Mouse (Mus musculus): ENCODE measurements around the gene Psmd3. TPM values are rescaled to one million over a fixed set of nuclear protein-coding genes. Genes with fewer than 3 reads are reported as not detected.
"Not testable (repeated sequence)": the region's sequence is repeated elsewhere in the genome, so short reads cannot be mapped to it uniquely, and the experiment has no call there.

Gene Psmd3
- total RNA-seq, 2 experiments from 2014 or later: 122 to 126 TPM

- DNase-seq (ENCODE audit: low spot score in 2 of 2): no peak
Observed at GRCm38 (mm10) chr11:98686976-98687375, 4.6 kb downstream of the Psmd3 start.

GRCm38 (mm10) chr11:98688009-98688408, 5.7 kb downstream of the Psmd3 start:
- no peak for DNase-seq (ENCODE audit: low spot score in 2 of 2)

GRCm38 (mm10) chr11:98693201-98693600, 10.8 kb downstream of the Psmd3 start:
- no peak for DNase-seq (ENCODE audit: low spot score in 2 of 2)

- no peak for DNase-seq (ENCODE audit: low spot score in 2 of 2)
Observed at GRCm38 (mm10) chr11:98693746-98694145, 11.4 kb downstream of the Psmd3 start.

GRCm38 (mm10) chr11:98694301-98694700, 11.9 kb downstream of the Psmd3 start:
- no peak for DNase-seq (ENCODE audit: low spot score in 2 of 2)

GRCm38 (mm10) chr11:98695408-98695807, 13.1 kb downstream of the Psmd3 start:
- no peak for DNase-seq (ENCODE audit: low spot score in 2 of 2)

DNA sequence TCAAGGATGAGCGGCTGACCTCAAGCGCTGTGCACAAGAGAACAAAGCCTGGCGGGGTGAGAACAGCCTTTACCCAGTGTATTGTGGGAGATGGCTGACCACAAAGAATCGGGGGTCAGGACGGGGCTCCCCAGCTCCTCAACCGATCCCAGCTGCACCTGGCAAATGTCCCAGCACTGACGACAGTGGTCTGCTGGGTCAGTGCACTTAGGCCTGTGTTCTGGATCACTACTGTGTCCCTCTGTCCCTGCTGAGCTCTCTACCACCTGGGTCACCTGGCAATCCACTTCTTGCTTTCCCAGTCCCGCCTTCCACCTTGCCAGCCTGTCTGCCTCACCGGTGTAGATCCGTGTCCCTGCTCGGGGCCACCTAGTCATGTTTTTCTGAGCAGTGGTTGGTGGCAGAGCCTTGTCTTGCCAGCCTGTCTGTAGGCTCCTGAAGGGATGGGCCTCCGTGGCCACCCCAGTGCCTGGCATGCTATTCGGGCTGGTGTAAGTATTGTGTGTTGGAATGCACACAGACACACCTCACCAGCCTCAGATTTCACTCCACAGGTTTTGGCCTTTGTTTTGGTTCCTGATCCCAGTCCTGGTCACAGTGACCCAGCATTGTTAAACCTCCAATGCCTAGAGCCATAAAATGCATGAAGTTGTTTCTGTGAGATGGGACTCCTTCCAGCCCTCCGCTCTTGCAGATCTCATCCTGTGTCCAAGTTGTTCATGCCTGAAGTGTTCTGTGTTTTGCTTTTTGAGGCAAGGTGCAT, 14.3 kb downstream of the Psmd3 start:
- no peak for DNase-seq (ENCODE audit: low spot score in 2 of 2)

- no peak for DNase-seq (ENCODE audit: low spot score in 2 of 2)
Observed at GRCm38 (mm10) chr11:98697225-98697624, 14.9 kb downstream of the Psmd3 start.

GRCm38 (mm10) chr11:98698849-98699640, 16.7 kb downstream of the Psmd3 start:
- DNase-seq (ENCODE audit: low spot score in 2 of 2): no peak

GRCm38 (mm10) chr11:98699911-98700310, 17.6 kb downstream of the Psmd3 start:
- DNase-seq (ENCODE audit: low spot score in 2 of 2): peak; percentile 68 to 80

- DNase-seq (ENCODE audit: low spot score in 2 of 2): no peak
Observed at GRCm38 (mm10) chr11:98701213-98701670, 18.9 kb downstream of the Psmd3 start, which contains the start of gene Csf3. Gene Csf3 (plus strand): TSS chr11:98701263.

- no peak for DNase-seq (ENCODE audit: low spot score in 2 of 2)
Observed at GRCm38 (mm10) chr11:98702323-98702722, 20.0 kb downstream of the Psmd3 start.

- DNase-seq (ENCODE audit: low spot score in 2 of 2): no peak
Observed at GRCm38 (mm10) chr11:98705021-98705420, 22.7 kb downstream of the Psmd3 start.

DNA sequence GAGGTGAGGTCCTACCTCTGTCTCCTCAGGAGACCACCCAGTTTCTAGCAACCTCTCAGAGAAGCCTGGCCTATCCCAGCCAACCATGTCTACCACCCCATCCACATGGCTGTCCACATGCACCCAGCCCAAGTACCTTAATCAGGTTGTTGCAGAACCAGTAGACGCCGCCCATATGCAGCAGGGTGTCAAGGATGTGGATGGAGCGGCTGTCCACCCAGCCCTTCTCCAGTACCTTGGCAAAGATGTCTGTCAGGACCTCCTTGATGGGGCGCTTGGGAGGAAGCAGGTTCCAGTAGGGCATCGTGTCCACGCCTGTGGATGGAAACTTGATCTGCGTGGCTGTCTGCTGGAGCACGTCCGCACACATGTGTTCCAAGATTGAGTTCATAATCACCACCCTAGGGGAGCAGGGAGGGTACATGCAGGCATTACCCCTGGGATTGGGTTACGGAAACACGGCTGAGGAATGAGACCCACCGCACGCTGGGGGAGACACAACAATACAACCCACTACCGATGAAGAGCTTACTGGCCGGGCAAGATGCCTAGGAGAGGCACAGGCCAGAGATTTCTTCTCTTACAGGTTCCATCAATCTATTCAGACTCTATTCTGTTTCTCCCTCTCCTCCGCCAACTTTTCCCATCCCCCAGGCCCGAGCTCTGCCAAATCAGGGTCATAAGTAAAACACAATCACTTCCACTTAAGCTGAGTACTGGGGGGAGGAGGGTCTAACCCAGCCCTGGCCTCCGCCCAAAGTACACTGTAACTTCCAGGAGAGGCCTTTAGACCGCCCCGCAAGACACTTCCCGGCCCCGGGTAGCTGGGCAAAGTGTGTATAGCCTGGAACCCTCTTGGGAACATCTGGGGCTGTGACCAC, 25.3 kb downstream of the Psmd3 start:
- DNase-seq (ENCODE audit: low spot score in 2 of 2): no peak

- no peak for DNase-seq (ENCODE audit: low spot score in 2 of 2)
Observed at GRCm38 (mm10) chr11:98708282-98708956, 26.1 kb downstream of the Psmd3 start.

GRCm38 (mm10) chr11:98709001-98709741, 26.8 kb downstream of the Psmd3 start:
- DNase-seq (ENCODE audit: low spot score in 2 of 2): no peak

GRCm38 (mm10) chr11:98710416-98711045, 28.2 kb downstream of the Psmd3 start:
- peak; percentile 73 to 81 for DNase-seq (ENCODE audit: low spot score in 2 of 2)

GRCm38 (mm10) chr11:98711046-98711434, 28.7 kb downstream of the Psmd3 start:
- DNase-seq (ENCODE audit: low spot score in 2 of 2): no peak

- not testable (repeated sequence) for DNase-seq (ENCODE audit: low spot score in 2 of 2)
Observed at GRCm38 (mm10) chr11:98712009-98712408, 29.7 kb downstream of the Psmd3 start.

All from layer of hippocampus, postnatal 14 days (tissue).